ENCODE assay signal across 16 mouse cellular contexts in genomic region chr6:99188366-99189216, GRCm38 (mm10).
A peak's percentile ranks its signal among the peaks of the same experiment; 100 is the strongest.
DNase-seq lines count a peak whose midpoint lies in the region; ATAC-seq lines count a peak whose summit lies in the region.
"Had no signal": no experiment of that assay in that cellular context is flagged by ENCODE, and none has a peak within 500 bp of the region (broad histone marks: within the 10 kb centered on the region; RNA-seq: fewer than 3 reads in every experiment).

No protein-coding gene starts in this region.

- H3K27me3 ChIP-seq in forebrain, embryonic 10.5 days (ENCODE audit: poor library complexity, severe bottlenecking), result no peaks in the 10 kb centered on the region
- H3K27me3 ChIP-seq in forebrain, embryonic 12.5 days, result peaks cover 7% of the 10 kb centered on the region
- H3K27me3 ChIP-seq: limb, embryonic 15.5 days; stomach, embryonic 15.5 days had no signal

- H3K27ac ChIP-seq in forebrain, embryonic 10.5 days, result 0 out of 2 replicates have a peak overlapping the region, but pooled peaks have one; percentile 41
- no peak overlapping the region for H3K27ac ChIP-seq in forebrain, embryonic 12.5 days
- H3K27ac ChIP-seq: limb, embryonic 15.5 days; stomach, embryonic 15.5 days had no signal

- H3K36me3 ChIP-seq in forebrain, embryonic 10.5 days (replicated peaks), result no peaks in the 10 kb centered on the region
- H3K36me3 ChIP-seq in forebrain, embryonic 12.5 days (replicated peaks), result no peaks in the 10 kb centered on the region
- H3K36me3 ChIP-seq: limb, embryonic 15.5 days; stomach, embryonic 15.5 days had no signal

- DNase-seq in forebrain, embryonic 10.5 days (ENCODE audit: extremely low spot score, low spot score), result no peak
- DNase-seq in 3T3-L1 (ENCODE audit: low read depth, low spot score) (peak; percentile 33), MN1 (ENCODE audit: low spot score) (peak; percentile 13)
- DNase-seq in left cerebral cortex, adult 9 months (ENCODE audit: low spot score in 2 of 2), result no peak
- DNase-seq in embryo, embryonic 10.5 days (ENCODE audit: low spot score), result no peak
- no peak for DNase-seq in ovary, adult 18-20 months (ENCODE audit: low spot score)
- DNase-seq: cerebellum, postnatal 10 days; heart, postnatal 14 days; kidney, adult 11 months; kidney, postnatal 36 days; lung, embryonic 14.5 days; right cerebral cortex, postnatal 14 days had no signal

- 74% methylated on average over 4 of the region's 4 CpGs for WGBS in forebrain, embryonic 10.5 days
- WGBS in forebrain, embryonic 12.5 days, result 63% methylated on average over 4 of the region's 4 CpGs

- peaks cover 64% of the 10 kb centered on the region for H3K4me1 ChIP-seq in forebrain, embryonic 10.5 days
- H3K4me1 ChIP-seq in forebrain, embryonic 12.5 days, result peaks cover 57% of the 10 kb centered on the region

- no peak overlapping the region for H3K4me3 ChIP-seq in forebrain, embryonic 10.5 days
- H3K4me3 ChIP-seq in forebrain, embryonic 12.5 days (replicated peaks), result no peak overlapping the region
- H3K4me3 ChIP-seq: limb, embryonic 15.5 days; stomach, embryonic 15.5 days had no signal

- no peak for ATAC-seq in forebrain, embryonic 12.5 days (ENCODE audit: low FRiP score)
- ATAC-seq in inflammation-experienced regulatory T-cells, adult 6 months, result peak; percentile 45

- no peaks in the 10 kb centered on the region for H3K9me3 ChIP-seq in forebrain, embryonic 10.5 days
- H3K9me3 ChIP-seq in forebrain, embryonic 12.5 days, result no peaks in the 10 kb centered on the region
- H3K9me3 ChIP-seq: limb, embryonic 15.5 days; stomach, embryonic 15.5 days had no signal

- no peak overlapping the region for H3K9ac ChIP-seq in forebrain, embryonic 12.5 days
- H3K9ac ChIP-seq: limb, embryonic 15.5 days; lung, embryonic 14.5 days; stomach, embryonic 15.5 days had no signal

- no peak overlapping the region for H3K4me2 ChIP-seq in forebrain, embryonic 12.5 days
- H3K4me2 ChIP-seq: limb, embryonic 15.5 days; lung, embryonic 14.5 days; stomach, embryonic 15.5 days had no signal

Comparison
In these comparisons a context has a peak if more than half of its experiments do, and no peak if none do; other contexts are left out.
1. DNase-seq: peak in 3T3-L1 (single experiment) and MN1 (single experiment); none in forebrain, embryonic 10.5 days (single experiment), left cerebral cortex, adult 9 months (0 of 2), embryo, embryonic 10.5 days (single experiment) and ovary, adult 18-20 months (single experiment).